Mouse (Mus musculus) large intestine, adult 2 months (tissue): ENCODE results near the gene Itga4. TPM values are rescaled to one million over a fixed set of nuclear protein-coding genes. Genes with fewer than 3 reads are reported as not detected.

Experiments used
- DNase-seq: peaks from one replicate; pipeline ENCODE4 v3.0.0-alpha.2; 2012; ENCODE audit warnings: low read depth, low spot score
- WGBS: fragments of 180-500 bp; shearing (Covaris S2); methylation state at CpG from one replicate; pipeline ENCODE4 v1.1.7; 2018; 5-methylcytosine and 5-hydroxymethylcytosine counted together
- polyA plus RNA-seq: library from polyadenylated mRNA; depleted of rRNA; stranded (reverse); fragments of >200 nt; gene quantifications from 2 replicates; pipeline ENCODE4 v1.2.3, GENCODE M21; 2012; rRNA removed

The Itga4 gene
- polyA plus RNA-seq: 2.6 and 3.6 TPM in 2 replicates

- DNase-seq: no peak
- 3% methylated on average over 41 of the region's 41 CpGs for WGBS
Observed at GRCm38 (mm10) chr2:79255192-79256000, at the start of gene Itga4. Gene Itga4 (plus strand): TSS chr2:79255426.

DNA sequence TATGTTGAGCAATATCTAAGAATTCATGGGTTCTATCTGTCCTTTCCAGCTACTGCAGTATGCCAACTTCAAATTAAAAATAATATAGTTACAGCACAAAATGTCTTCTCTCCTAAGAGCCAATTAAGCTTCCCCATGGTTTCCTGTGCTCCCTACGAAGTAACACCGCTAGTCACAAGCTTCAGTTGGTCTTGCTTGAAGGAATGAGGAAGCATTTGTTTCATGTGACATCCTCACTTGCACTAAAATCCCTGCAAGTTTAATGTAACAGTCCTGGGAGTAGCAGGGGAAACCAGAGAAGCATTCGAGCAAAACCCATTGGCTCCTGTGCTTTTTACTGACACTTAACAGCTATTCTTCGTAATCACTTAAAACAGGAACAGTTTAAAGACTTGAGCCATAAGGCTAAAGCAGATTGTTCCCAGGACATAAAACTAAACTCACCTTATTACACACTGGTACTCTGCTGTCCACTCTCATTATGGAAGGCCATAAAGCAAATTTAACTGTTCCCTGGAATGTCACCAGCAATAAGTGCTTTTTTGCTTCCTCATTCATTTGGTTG lies 49.0 kb upstream of the Itga4 start:
- no peak for DNase-seq
- 59% methylated on average over 4 of the region's 4 CpGs for WGBS

DNA sequence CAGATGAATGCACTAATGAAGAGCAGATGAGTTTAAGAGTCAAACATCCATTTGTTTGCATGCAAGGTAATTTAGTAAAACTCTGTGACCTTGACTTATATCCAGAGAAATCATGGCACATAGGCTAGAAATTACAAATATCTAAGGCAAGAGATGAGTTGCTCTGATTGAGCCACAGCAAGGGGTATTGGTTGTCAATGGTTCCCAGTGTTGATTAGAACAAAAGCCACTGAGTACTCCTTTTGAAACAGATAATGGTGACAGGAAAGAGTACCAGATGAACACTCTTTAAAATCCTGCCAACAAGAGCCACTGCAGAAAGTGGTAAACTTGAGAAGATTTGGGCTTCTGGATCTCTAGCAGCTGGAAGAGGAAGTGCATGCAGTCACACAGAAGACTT lies 40.2 kb upstream of the Itga4 start:
- DNase-seq: no peak

DNA sequence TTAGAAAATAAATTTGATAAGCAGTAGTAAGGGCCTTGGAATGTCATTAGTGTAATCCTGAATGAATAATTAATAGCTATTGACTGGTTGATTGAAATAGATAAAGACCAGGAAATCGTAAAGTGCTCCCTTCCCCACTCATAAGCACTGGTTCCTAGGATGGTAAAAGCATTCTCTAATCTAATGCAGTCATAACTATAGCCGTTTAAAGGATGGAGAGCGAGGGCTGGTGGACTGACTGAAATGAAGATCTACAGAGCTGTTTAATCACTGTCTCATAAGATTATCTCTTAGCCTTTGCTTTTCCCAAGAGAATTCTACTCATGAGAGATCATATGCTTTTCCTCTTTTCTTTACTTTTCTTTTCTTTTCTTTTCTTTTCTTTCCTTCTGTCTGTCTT lies 39.7 kb upstream of the Itga4 start:
- WGBS: 72% methylated on average over 3 of the region's 3 CpGs
- no peak for DNase-seq

DNA sequence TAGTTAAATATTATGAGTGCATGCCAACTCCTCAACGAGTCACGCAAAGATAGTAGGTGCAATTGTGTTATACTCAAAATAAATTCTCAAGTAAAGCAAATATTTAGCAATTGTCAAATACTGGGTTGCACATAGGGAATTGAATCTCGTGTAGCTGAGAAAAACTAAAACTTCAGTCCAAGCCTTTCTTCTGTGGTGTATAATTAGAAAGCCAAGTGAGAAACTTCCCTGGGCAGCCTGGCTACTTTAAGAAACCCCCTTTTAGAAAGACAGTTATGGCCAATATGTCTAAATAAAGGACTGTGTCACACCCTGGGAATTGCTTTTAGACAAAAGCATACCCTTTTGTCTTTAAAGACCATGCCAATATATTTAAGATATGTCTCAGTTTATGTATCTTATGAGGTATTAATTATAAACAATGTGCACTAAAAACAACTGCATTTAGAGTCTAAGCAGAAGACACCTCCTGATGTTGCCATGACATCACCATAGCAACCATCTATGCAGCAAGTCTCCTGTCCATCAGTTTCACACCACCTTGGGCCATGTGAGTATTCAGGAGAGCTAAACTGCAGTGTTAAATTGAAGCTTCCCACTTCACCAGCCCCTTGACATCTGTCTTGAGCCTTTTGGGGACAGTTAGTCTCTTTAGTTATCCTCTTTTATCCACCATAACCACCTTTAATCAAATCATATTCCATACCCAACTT lies 30.4 kb upstream of the Itga4 start:
- no peak for DNase-seq
- WGBS: 35% methylated on average over 3 of the region's 3 CpGs

- WGBS: 53% methylated on average over 4 of the region's 4 CpGs
- no peak for DNase-seq
Observed at GRCm38 (mm10) chr2:79227805-79228241, 27.4 kb upstream of the Itga4 start.

DNA sequence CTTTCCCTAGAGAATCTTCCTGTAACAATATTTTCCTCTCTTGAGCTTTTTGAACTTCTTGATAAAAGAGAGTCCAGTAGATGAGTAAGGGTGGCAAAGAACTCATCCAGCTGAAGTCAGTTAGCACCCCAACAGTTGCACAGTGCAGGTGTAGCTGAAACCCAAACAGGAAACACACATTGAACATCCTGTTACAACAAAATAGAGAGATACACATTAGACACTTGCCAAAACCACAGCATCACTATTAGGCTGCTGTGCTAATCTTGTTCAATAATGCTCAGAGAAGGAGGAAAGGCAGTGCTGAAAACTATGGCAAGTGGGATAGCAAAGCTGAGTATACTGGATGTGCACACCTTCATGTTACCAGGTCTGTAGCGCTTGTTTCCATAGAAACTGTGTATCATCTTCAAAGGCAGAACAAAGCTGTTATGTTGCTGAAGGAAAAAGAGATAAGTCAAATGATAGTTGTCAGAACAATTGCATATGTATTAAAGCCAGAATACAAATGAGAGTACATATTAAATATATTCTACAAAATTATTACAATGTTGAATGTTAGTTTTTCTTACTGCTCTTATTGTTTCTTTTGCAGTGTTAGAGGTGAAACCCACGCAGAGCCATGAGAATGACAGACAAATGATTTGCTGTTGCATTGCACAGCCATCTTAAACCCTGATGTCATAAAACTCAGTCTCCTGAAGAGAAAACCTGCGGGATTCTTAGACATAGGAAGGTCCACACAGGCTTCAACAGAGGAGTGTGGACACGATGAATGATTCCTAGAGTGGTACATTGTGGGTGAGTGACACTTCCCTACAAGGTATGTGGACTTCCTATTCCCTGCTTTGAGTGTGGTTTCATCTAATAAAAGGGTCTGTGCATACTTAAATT lies 23.9 kb upstream of the Itga4 start:
- no peak for DNase-seq
- WGBS: 79% methylated on average over 4 of the region's 4 CpGs

GRCm38 (mm10) chr2:79235767-79236487 lies 19.3 kb upstream of the Itga4 start:
- WGBS: 72% methylated on average over 8 of the region's 8 CpGs
- DNase-seq: no peak

- 76% methylated on average over 6 of the region's 6 CpGs for WGBS
- no peak for DNase-seq
Observed at GRCm38 (mm10) chr2:79237216-79237615, 18.0 kb upstream of the Itga4 start.

DNA sequence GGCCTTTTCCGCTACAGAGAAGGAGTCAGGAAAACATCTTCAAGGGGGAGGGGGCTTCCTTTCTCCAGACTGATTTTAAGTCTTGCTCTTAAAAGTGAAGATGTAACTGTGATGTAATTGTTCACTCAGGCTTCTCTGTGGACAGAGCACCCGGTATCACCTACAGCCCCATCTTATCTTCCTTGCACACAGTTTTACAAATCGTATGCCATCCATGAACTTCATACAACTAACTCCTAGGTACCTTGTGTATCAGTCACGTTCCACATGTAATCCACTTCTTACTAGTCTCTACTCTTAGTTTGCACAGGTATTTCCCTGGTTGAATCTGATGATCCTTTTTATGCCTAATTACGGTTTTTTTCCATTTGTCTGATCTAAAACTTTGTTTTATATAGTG lies 10.9 kb upstream of the Itga4 start:
- 81% methylated on average over 5 of the region's 5 CpGs for WGBS

GRCm38 (mm10) chr2:79244743-79245142 lies 10.5 kb upstream of the Itga4 start:
- no peak for DNase-seq
- WGBS: 93% methylated on average over 1 of the region's 1 CpGs

More for the DNA sequence above, 10.9 kb upstream of the Itga4 start:
- DNase-seq: no peak

DNA sequence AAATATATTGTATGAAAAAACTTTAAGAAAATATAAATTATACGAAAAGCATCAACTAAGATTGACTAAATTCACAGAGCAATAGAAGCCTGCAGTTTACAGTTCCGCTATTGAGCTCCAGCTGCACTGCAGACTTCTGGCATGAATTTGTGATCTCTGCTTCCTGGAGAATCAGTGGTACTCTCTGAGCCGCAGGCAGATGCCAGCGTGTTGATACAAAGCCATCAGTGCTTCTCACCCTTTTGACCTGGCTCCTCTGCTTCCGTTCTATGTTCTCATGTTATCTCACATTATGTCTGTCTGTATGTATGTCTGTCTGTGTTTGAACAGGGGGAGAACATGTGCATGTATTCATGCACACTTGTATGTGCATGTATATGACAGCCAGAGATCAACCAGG lies 6.9 kb upstream of the Itga4 start:
- DNase-seq: no peak

DNA sequence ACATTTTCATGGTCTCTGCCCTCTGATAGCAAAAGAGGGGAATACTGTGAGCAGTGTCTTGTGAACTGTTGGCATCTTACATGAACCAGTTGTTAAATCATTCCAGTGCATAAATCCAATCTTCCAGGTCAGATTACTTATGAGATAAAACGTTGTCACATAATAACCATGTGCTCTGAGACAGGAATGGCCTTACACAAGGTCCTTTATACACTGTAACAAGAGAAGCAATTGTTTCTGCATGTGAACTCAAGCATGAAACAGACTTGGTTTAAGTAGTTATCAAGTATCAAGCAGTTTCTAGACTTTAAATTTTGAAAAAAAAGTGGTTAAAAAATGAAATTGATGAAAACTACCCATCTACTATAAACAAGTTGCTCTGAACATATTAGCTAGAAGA lies 4.7 kb upstream of the Itga4 start:
- DNase-seq: no peak
- 31% methylated on average over 1 of the region's 1 CpGs for WGBS

More for the DNA sequence above, 6.9 kb upstream of the Itga4 start:
- WGBS: 68% methylated on average over 5 of the region's 5 CpGs

DNA sequence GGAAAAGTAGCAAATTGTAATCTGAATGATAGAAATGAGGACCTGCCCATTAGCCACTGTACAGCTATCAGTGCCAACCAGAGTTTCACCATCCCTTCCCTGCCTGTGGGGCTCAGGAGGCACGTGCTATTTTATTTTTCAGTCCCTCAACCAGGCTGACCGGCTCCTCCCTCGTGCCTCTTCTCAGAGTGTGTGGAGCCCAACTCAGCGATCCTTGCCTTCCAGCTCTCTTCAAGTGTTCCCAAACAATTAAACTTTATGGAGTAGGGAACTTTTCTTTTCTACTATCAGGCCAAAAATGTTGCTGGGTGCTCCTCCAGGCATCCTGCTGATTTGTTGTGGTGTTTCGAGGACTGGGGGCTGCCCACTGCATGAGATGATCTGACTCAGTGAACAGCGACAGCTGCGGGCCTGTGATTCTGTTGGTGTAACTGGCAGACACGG lies 1.4 kb upstream of the Itga4 start:
- WGBS: 46% methylated on average over 8 of the region's 8 CpGs
- no peak for DNase-seq

DNA sequence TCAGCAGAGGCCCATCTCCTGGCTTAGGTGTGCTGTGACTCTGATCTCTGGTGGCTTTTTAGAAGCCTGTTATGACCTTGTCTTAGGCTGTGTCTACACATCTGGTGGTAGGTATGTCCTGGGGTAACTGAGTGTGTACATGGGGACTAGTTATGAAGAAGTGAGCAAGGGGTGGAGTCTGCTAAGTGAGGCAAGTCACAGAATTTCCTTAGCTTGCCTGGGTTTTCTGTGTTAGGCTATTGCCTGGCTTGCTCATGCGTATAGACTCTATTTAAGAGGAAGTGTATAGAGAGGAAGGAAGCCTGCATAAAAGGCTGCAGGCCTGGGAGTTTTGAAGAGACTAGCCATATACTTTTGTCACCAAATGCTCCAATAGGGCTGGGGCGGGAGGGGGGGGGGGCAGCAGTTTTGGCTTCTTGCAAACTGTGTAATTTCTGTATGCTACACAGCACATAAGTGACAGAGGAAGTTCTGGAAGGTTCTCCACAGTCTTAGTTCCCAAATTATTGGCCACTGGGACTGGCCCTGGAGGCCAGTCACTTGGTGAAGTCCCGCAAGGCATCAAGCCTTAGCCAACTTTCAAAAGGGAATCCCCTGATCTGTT lies 536 bp upstream of the Itga4 start:
- WGBS: 62% methylated on average over 3 of the region's 3 CpGs
- DNase-seq: no peak

GRCm38 (mm10) chr2:79256001-79256339 lies 744 bp downstream of the Itga4 start:
- 17% methylated on average over 7 of the region's 7 CpGs for WGBS
- DNase-seq: no peak

- no peak for DNase-seq
- 64% methylated on average over 1 of the region's 1 CpGs for WGBS
Observed at GRCm38 (mm10) chr2:79256376-79256775, 1.1 kb downstream of the Itga4 start.

- WGBS: 55% methylated on average over 4 of the region's 4 CpGs
- DNase-seq: no peak
Observed at GRCm38 (mm10) chr2:79256880-79257279, 1.7 kb downstream of the Itga4 start.

DNA sequence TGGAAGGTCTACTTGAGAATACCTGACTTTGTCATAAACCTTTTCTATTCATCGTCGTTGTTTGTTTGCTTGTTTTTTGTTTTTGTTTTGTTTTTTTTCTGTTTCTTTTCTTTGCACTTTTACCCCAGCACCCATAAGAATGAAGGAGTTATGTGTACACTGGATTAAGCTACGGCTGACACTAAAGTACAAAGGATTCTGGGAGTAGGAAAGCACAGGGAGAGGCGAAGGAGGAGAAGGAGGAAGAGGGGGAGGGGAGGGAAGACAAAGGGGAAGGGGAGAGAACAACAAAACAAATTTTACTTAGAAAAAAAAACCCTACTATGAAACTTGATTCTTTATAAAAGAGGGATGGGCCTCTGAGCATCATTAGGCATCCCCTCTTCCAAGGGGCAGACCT lies 2.2 kb downstream of the Itga4 start:
- 56% methylated on average over 4 of the region's 4 CpGs for WGBS

More for the DNA sequence above, 2.2 kb downstream of the Itga4 start:
- DNase-seq: no peak
